Mouse (Mus musculus) hindbrain, embryonic 14.5 days (tissue): ENCODE measurements around the gene Tbc1d9b. TPM values are rescaled to one million over a fixed set of nuclear protein-coding genes. Genes with fewer than 3 reads are reported as not detected.

ENCODE experiments used
- ATAC-seq: fragments of 200-750 bp; cut with Nextera tagmentation; 2 replicates; pipeline ENCODE4 v1.8.0; 2017; ENCODE audit warnings: moderate number of reproducible peaks, mild to moderate bottlenecking, moderate TSS enrichment, moderate library complexity; ENCODE audit not compliant: low FRiP score
- DNase-seq: peaks from one replicate; pipeline ENCODE4 v3.0.0-alpha.2; 2015; ENCODE audit warnings: low spot score
- H3K27ac ChIP-seq: fragments of 300-500 bp; sonication (generic); 2 replicates; pipeline ENCODE4 v1.5.1; 2014; ENCODE audit warnings: mild to moderate bottlenecking, moderate library complexity
- H3K27me3 ChIP-seq: fragments of 300-500 bp; sonication (generic); 2 replicates; pipeline ENCODE4 v1.6.1; 2014; ENCODE audit warnings: mild to moderate bottlenecking, low read length, mixed read lengths; ENCODE audit not compliant: control insufficient read depth, insufficient read depth
- H3K36me3 ChIP-seq: fragments of 300-500 bp; sonication (generic); replicated peaks from 2 replicates; pipeline ENCODE4 v1.6.1; 2014; ENCODE audit not compliant: control insufficient read depth, insufficient read depth
- H3K4me1 ChIP-seq: fragments of 300-500 bp; sonication (generic); replicated peaks from 2 replicates; pipeline ENCODE4 v1.6.1; 2014; ENCODE audit warnings: antibody characterized with exemption, low read length, mixed read lengths; ENCODE audit not compliant: control insufficient read depth, insufficient read depth
- H3K4me2 ChIP-seq: fragments of 300-500 bp; sonication (generic); replicated peaks from 2 replicates; pipeline ENCODE4 v1.6.1; 2014; ENCODE audit warnings: mild to moderate bottlenecking, moderate library complexity
- H3K4me3 ChIP-seq: fragments of 300-500 bp; sonication (generic); replicated peaks from 2 replicates; pipeline ENCODE4 v1.5.1; 2014; ENCODE audit warnings: mild to moderate bottlenecking, low read length
- H3K9ac ChIP-seq: fragments of 300-500 bp; sonication (generic); 2 replicates; pipeline ENCODE4 v1.6.1; 2014
- H3K9me3 ChIP-seq: fragments of 300-500 bp; sonication (generic); 2 replicates; pipeline ENCODE4 v1.6.1; 2016; ENCODE audit warnings: low read length; ENCODE audit not compliant: control insufficient read depth
- WGBS: fragments of 180-500 bp; shearing (Covaris S2); extraction: QIAGEN DNeasy Blood & Tissue Kit; methylation state at CpG from one replicate; pipeline ENCODE4 v1.1.7; 2014; 5-methylcytosine and 5-hydroxymethylcytosine counted together
- polyA plus RNA-seq: library from polyadenylated mRNA; unstranded; fragments of >200 nt; fragmentation: Nextera tagmentation; extraction: Ambion mirVana; gene quantifications from 2 replicates; pipeline ENCODE4 v1.2.1, GENCODE M21; 2014

Tbc1d9b gene
- polyA plus RNA-seq, 1 experiment from 2014 or later = 35.7 TPM

DNA sequence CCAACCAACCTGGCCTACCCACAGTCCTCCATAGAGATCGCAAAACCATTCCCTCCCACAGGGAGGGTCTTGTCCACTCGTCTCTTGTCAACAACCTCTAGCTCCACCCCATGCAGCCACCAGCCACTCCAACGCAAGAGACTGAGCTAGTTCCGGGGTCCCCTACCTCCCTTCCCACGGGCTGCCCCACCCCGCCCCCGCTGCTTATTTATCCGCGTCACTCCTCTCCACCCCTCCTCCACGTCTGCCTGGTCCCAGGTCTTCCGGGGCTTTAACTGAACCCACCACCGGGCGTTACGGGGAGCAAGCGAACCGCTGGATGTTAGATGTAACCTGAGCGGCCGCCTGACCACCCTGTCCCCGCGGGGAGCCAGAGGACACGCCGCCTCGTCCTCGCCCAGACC lies 78.9 kb downstream of the Tbc1d9b start:
- Histone ChIP-seq H3K27me3 (no peaks in the 10 kb centered on the region), H3K9ac (peak overlapping the region; percentile 86), H3K9me3 (no peaks in the 10 kb centered on the region), H3K4me2 (peak overlapping the region; percentile 75), H3K36me3 (peaks cover 26% of the 10 kb centered on the region), H3K27ac (peak overlapping the region; percentile 96), H3K4me1 (peaks cover 19% of the 10 kb centered on the region), H3K4me3 (peak overlapping the region; percentile 74)
- ATAC-seq (peak; percentile 93), DNase-seq (peak; percentile 85)
- under 1% methylated on average over 24 of the region's 24 CpGs for WGBS

DNA sequence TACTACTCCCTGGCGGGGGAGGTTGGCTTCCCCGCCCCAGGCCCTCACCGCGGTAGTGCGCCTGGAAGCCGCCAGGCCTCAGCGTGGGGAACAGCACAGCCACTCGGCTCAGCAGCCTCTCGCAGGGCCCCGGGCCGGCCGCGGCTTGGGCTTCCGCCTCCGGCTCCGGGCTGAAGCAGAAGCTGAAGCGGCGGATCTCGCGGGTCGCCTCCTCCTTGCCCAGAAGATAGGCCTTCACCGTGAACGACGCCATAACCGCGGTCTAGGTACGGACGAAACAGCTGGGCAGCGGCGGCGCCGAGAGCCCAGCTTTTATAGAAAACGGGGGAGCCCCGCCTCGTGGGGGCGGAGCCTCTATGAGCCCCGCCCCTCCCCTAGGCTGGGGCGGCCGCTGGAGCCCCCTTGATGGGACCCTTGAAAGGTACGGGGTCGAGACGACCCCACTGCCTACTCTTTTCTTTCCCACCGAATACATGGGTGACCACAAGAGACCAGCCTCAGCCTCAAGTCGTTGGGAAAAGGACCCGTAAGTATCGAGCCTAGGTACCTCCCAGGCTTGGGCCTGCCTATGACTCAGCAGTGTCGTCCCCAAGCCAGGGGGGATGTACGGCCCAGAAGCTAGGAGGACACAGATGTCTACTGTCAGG lies 79.4 kb downstream of the Tbc1d9b start, which contains the start of the genes Sqstm1 and Mgat4b:
Sqstm1 (minus strand) TSS at position 323 of the 647 bp plus-strand sequence.
Mgat4b (plus strand) TSS at position 386 of the 647 bp plus-strand sequence.
- Histone ChIP-seq H3K4me1 (peaks cover 24% of the 10 kb centered on the region), H3K4me2 (peak within 1 kb of the TSS; percentile 75), H3K27ac (peak within 1 kb of the TSS; percentile 96), H3K9me3 (no peaks in the 10 kb centered on the region), H3K36me3 (peaks cover 20% of the 10 kb centered on the region), H3K4me3 (peak within 1 kb of the TSS; percentile 74), H3K9ac (peak within 1 kb of the TSS; percentile 86), H3K27me3 (no peaks in the 10 kb centered on the region)
- ATAC-seq (peak; percentile 80), DNase-seq (peak; percentile 85)
- 2% methylated on average over 45 of the region's 48 CpGs for WGBS

- Histone ChIP-seq H3K9ac (peak overlapping the region; percentile 86; the same call in 1 of the 2 replicates), H3K27ac (peak overlapping the region; percentile 96; the same call in 1 of the 2 replicates)
These were observed 80.3 kb downstream of the Tbc1d9b start for GRCm38 (mm10) chr11:50211322-50212059.

DNA sequence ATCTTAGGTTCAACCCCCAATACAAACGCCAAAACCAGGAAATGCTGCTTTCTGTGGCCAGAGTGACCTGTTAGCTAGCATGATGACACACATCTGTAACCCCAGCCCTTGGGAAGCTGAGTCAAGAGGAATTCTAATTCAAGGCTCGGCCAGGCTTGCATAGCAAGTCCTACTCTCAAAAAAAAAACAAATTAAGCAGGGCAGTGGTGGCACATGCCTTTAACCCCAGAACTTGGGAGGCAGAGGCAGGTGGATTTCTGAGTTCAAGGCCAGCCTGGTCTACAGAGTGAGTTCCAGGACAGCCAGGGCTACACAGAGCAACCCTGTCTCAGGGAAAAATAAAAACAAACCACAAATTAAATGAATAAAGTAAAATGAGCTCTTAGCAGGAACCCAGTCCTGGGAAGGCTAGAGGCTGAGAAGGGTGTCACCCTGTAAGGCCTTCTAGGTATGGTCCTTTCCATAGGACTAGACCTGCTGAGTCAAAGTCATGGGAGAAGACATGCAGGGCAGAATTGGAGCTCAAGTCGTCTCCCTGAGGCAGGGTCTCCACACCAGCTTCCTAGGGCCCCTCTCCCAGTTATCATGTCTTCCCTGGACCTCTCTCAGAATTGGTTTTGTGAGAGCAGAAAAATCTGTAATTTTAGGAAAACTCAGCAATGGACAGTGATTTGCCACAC lies 81.0 kb downstream of the Tbc1d9b start:
- no peak overlapping the region for H3K9ac ChIP-seq

More at GRCm38 (mm10) chr11:50211322-50212059, 80.3 kb downstream of the Tbc1d9b start:
- H3K4me3 ChIP-seq = peak overlapping the region; percentile 74
- peaks cover 12% of the 10 kb centered on the region for H3K36me3 ChIP-seq
- ATAC-seq (no peak), DNase-seq (no peak)
- H3K9me3 ChIP-seq = no peaks in the 10 kb centered on the region
- peaks cover 27% of the 10 kb centered on the region for H3K4me1 ChIP-seq
- no peaks in the 10 kb centered on the region for H3K27me3 ChIP-seq
- 91% methylated on average over 3 of the region's 3 CpGs for WGBS
- H3K4me2 ChIP-seq = peak overlapping the region; percentile 75

DNA sequence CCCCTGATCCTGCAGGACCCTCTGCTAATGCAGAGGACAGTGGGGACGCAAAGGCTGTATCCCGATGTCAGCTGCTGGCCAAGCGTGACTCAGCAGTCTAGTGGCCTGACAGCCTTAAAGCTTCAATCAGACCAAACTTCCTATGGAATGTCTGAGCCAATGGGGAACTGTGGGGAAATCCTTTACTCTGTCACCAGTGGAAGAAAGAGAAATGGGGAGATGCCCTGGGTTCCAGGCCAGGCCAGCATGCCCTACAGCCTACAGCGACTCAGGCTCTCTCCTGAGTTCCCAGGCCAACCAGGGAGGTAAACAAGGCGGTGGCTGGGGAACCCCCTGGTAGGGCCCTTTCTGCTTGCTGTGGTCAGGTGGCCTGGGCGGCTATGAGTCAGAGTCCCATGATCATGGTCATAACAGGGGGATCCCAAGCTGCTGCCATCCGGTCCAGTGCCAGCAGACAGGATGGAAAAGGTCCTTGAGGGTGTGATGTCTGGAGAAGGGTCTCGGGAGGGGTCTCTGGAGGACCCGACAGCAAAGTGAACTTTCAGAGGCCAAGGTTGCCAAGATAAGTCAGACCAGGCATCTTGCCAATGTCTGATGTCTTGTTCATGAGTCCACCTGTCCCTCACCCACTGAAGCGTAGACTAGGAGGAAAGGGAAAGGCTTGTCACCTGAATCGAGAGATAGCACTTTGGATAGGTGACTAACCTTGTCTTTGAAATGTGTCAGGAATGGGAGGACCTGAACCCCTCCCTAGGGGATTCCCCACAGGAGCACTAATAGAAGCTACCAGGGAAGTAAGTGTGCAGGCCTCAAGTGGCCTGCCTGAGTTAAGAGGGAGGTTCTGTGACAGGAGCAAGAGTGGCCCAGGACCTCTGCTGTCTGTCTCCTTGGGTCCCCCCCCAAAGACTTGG lies 81.9 kb downstream of the Tbc1d9b start:
- WGBS = 62% methylated on average over 11 of the region's 11 CpGs
- no peaks in the 10 kb centered on the region for H3K36me3 ChIP-seq
- H3K9me3 ChIP-seq = no peaks in the 10 kb centered on the region
- DNase-seq (no peak), ATAC-seq (no peak)
- no peak overlapping the region for H3K4me3 ChIP-seq
- no peak overlapping the region for H3K9ac ChIP-seq
- peaks cover 27% of the 10 kb centered on the region for H3K4me1 ChIP-seq
- no peaks in the 10 kb centered on the region for H3K27me3 ChIP-seq
- no peak overlapping the region for H3K27ac ChIP-seq
- H3K4me2 ChIP-seq = no peak overlapping the region

More for the DNA sequence above, 81.0 kb downstream of the Tbc1d9b start:
- no peak overlapping the region for H3K27ac ChIP-seq
- H3K4me1 ChIP-seq = peaks cover 27% of the 10 kb centered on the region
- no peak for ATAC-seq
- H3K9me3 ChIP-seq = no peaks in the 10 kb centered on the region
- H3K27me3 ChIP-seq = no peaks in the 10 kb centered on the region
- H3K36me3 ChIP-seq = peaks cover 5% of the 10 kb centered on the region
- H3K4me2 ChIP-seq = no peak overlapping the region
- WGBS = 79% methylated on average over 3 of the region's 3 CpGs
- no peak overlapping the region for H3K4me3 ChIP-seq
- no peak for DNase-seq

DNA sequence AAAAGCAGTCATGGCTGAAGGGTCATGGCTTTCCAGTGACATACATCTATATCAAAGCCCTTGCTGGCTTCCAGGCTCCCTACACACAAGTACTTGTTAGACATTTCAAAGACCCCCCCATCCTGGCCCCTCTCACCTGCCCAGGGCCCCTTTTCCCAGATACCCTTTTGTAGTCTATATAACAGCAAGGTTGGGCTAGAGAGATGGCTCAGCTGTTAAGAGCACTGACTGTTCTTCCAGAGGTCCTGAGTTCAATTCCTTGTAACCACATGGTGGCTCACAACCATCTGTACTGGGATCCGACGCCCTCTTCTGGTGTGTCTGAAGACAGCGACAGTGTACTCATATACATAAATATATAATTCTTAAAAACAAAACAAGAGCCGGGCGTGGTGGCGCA lies 83.4 kb downstream of the Tbc1d9b start:
- Histone ChIP-seq H3K27me3 (no peaks in the 10 kb centered on the region), H3K4me2 (no peak overlapping the region), H3K4me1 (peaks cover 14% of the 10 kb centered on the region; the same call in 1 of the 2 replicates), H3K36me3 (no peaks in the 10 kb centered on the region), H3K9me3 (no peaks in the 10 kb centered on the region), H3K27ac (no peak overlapping the region), H3K9ac (no peak overlapping the region), H3K4me3 (no peak overlapping the region)
- ATAC-seq (no peak), DNase-seq (no peak)
- WGBS = 90% methylated on average over 6 of the region's 6 CpGs

GRCm38 (mm10) chr11:50215633-50216032 lies 84.4 kb downstream of the Tbc1d9b start:
- Histone ChIP-seq H3K9me3 (no peaks in the 10 kb centered on the region), H3K4me3 (no peak overlapping the region), H3K27me3 (no peaks in the 10 kb centered on the region), H3K4me2 (peak overlapping the region; percentile 9; the same call in 1 of the 2 replicates), H3K9ac (no peak overlapping the region), H3K36me3 (0 out of 2 replicates have a peak, but pooled peaks cover 3% of the 10 kb centered on the region), H3K27ac (no peak overlapping the region), H3K4me1 (peaks cover 14% of the 10 kb centered on the region; the same call in 1 of the 2 replicates)
- DNase-seq (no peak), ATAC-seq (no peak)
- 31% methylated on average over 9 of the region's 9 CpGs for WGBS

- Histone ChIP-seq H3K27ac (no peak overlapping the region), H3K4me2 (no peak overlapping the region), H3K4me1 (peaks cover 8% of the 10 kb centered on the region; the same call in 1 of the 2 replicates), H3K9ac (no peak overlapping the region), H3K9me3 (no peaks in the 10 kb centered on the region), H3K4me3 (no peak overlapping the region), H3K27me3 (no peaks in the 10 kb centered on the region), H3K36me3 (0 out of 2 replicates have a peak, but pooled peaks cover 7% of the 10 kb centered on the region)
- ATAC-seq (no peak), DNase-seq (no peak)
- WGBS = 80% methylated on average over 4 of the region's 4 CpGs
These were observed 85.6 kb downstream of the Tbc1d9b start for GRCm38 (mm10) chr11:50216724-50217366.
